Mouse (Mus musculus) erythroblast, embryonic 14.5 days (primary cell): Measurements from ENCODE around the gene Cxxc4.

Experiments used
- GATA1 ChIP-seq: IDR thresholded peaks from 2 replicates; pipeline ENCODE4 v1.6.1; 2012; ENCODE audit warnings: low read length, inconsistent platforms, mixed read lengths
- TAL1 ChIP-seq: IDR thresholded peaks from 3 replicates; pipeline ENCODE4 v1.6.1; 2012; ENCODE audit warnings: low read length, inconsistent platforms, mixed read lengths

DNA sequence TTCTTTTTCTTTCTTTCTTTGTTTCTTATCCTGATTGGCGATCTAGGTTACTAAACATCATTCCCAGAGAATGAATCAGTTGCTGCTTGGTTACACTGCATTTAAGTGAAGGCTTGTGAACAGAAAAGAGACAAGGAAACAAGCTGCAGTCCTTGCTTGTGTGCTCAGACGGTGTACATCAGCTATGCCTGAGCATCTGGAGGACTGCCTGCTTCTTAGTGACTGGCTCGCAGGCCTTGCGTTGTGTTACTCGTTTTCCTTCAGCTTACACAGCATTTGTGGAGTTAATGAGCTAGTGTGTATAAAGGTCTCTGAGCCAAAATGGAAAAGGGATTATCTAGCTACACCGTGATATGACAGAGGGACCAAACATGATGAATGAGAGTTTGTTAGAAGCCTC is 58.9 kb downstream of the Cxxc4 start:
- TF ChIP-seq GATA1 (no peak), TAL1 (no peak)
